Mouse (Mus musculus) T-cell, adult 2 months (primary cell): ENCODE results near the gene Sf3a3.
A peak's percentile ranks its signal among the peaks of the same experiment; 100 is the strongest.

Experiments used
- DNase-seq: peaks from one replicate; pipeline ENCODE4 v3.0.0; 2022; ENCODE audit warnings: low spot score

Gene Sf3a3

GRCm38 (mm10) chr4:124738783-124739182, 24.2 kb downstream of the Sf3a3 start:
- no peak for DNase-seq

DNA sequence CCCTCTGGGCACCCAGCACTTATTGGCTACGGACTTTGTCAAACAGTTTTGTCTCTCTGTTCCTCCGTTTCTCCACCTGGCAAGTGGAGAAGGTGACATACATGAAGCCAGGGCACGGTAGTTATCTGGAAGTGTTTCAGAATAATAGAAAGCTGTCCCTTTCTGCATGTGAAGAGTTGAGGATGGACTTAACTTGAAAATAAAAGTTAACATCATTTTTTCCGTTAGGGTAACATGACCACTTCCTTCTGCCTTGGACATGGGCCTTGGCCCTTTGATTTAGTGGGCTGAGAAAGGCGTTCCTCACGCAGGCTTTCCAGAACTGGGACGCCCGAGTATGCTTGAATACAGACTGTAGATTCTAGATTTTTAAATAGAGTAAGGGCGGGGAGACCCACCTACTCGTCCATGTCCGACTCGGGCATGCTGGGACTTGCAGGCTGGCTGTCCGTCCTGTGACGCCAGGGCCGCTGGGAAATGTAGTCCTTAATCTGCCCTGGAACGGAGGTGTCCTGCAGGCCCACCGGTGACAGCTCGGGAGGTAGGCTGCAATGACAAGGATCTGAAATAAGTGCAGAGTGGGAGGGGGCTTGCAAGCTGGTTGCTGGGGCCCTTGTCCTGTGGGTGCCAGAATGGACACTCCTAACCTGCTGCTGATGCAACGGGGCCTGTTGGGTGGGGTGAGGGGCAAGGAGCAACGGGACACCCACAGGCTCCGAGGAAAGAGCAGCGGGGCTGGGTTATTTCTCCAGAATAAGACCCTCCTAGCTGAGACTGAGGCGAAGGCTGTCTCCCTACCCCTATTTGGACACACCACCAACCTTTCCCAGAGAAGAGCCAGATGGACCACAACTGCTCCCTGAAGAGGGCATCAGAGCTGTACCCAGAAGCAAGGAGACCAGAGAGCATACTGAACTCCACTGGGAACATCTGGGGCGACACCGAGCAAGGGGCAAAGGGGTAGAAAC, 27.1 kb downstream of the Sf3a3 start, which contains the start of gene Inpp5b:
Gene Inpp5b (plus strand): TSS at position 475 of the 968 bp plus-strand sequence.
- peak; percentile 49 for DNase-seq

- DNase-seq: no peak
These were observed 28.3 kb downstream of the Sf3a3 start for GRCm38 (mm10) chr4:124742839-124743238.

GRCm38 (mm10) chr4:124746577-124746976, 32.0 kb downstream of the Sf3a3 start:
- DNase-seq: no peak

DNA sequence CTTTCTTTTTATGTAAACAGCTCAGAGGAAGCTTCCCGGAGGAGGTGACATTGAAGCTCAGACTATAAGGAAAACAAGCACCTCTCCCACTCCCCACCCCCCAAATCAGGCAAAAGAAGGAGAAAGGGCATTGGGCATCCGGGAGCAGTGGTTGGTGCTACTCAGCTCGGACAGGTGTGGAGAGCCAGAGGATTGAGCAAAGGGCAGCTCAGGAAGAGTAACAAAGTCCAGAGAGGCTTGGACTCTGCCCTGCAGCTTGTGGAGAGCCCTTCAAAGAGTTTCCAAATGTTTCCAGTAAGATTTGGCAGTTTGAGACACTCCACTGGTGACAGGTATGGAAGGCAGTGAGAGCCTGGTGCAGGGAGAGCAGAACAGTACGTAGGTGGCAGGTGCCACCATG, 33.3 kb downstream of the Sf3a3 start:
- no peak for DNase-seq

- DNase-seq: peak; percentile 94
These were observed 37.0 kb downstream of the Sf3a3 start for GRCm38 (mm10) chr4:124751300-124752250.

DNA sequence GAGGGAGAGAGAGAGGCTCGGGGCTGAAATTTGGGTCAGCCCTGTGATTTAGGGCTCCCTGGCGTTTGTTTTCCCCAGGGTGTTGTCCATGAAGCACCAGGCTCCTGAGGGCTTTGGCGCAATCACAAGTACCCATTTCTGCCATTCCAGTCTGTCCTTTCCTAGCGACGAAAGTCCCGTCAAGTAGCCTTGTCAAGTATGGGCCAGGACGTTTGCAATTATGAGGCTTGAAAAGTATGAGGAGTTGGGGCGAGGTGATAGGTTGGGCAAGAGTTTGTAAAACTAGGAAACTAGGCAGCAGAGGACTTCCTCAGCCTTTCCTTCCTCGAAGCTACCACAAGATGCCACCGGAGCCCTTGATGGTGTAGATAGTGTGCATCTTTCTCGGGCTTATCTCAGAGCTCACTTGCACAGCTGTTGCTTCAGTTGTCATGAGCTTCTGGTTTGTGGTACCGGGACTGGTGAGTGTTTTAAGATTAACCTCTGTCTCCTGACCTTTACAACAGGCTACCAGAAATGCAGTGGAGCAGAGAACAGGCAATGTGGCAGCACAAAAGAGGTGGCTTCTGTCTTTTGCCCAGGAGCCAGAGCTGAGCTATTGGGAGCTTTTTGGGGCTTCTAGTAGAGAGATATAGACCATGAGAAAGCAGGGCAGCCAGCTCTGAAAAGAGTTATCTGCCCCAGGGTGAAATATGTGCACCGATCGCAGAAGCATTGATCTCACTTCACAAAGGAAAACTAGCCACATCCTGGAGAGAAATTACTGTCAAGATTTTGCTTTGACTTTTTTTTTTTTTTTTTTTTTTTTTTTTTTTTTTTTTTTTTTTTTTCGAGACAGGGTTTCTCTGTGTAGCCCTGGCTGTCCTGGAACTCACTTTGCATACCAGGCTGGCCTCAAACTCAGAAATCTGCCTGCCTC, 38.0 kb downstream of the Sf3a3 start:
- peak; percentile 63 for DNase-seq

- no peak for DNase-seq
These were observed 41.0 kb downstream of the Sf3a3 start for GRCm38 (mm10) chr4:124755526-124755925.

GRCm38 (mm10) chr4:124759305-124759811, 44.8 kb downstream of the Sf3a3 start:
- peak; percentile 38 for DNase-seq

- DNase-seq: no peak
These were observed 46.6 kb downstream of the Sf3a3 start for GRCm38 (mm10) chr4:124761201-124761600.

DNA sequence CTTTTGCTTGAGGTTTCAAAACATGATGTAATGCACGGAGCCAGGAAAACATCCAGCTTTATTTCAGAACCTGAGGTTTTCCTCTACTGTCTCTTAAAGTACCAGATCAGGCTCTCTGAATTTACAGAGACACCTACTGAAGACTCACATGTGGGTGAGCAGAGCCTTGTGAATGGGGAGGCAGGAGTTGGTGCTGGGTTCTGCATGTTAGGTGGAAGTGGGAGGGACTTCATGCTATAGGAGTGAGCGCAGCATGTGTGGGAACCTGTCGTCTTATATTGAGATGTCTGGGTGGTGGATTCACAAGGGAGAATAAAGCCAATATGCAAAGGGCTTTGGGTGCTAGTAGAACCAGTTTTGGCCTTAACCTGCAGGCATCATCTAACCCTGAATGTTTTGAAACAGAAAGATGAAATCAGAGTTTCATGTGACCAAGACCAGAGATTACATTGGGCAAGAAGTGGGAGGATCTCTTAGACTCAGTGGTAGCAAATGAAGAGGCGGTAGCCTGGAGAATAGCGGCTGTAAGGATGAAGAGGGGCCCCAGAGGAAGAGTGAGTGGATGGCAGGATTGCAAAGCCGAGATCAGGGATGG, 48.4 kb downstream of the Sf3a3 start:
- no peak for DNase-seq

- DNase-seq: no peak
These were observed 51.4 kb downstream of the Sf3a3 start for GRCm38 (mm10) chr4:124765802-124766565.

DNA sequence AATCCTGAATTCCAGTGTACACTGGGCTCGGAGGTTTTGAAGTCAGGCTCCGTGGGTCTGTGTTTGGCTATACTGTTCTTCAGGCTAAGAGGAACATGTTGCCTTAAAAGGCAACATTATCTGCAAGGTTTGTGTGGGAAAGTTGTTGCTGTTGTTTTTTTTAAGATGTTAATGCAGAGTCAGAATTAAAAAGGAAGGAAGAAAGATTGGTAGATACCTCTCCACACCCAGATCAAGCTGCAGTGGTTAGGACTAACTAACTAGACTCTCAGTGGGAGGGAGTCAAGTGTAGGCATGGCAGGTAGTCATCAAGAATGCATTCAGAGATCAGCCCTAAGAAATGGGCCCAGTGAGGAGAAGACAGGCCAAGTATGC, 52.0 kb downstream of the Sf3a3 start:
- no peak for DNase-seq

- DNase-seq: no peak
These were observed 54.5 kb downstream of the Sf3a3 start for GRCm38 (mm10) chr4:124768963-124769591.

GRCm38 (mm10) chr4:124770624-124771023, 56.0 kb downstream of the Sf3a3 start:
- DNase-seq: no peak

DNA sequence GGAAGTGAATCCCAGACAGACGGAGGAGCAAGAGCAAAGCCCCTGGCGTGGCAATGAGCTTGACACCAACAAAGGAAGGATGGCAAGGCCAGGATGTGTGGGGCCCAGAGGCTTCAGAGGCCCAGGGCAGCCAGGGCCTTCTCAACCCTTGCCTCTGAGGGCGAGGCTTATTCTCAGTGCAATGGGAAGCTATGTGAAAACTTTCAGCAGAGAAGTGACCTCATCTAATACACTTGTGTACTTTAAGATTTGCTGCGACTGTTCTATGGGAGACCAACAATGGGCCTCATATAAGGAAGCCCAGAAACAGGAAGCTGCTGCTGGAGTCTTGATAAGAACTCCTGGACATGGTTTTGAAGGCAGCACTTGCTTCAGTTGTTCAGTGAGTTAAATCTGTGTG, 57.5 kb downstream of the Sf3a3 start:
- no peak for DNase-seq

DNA sequence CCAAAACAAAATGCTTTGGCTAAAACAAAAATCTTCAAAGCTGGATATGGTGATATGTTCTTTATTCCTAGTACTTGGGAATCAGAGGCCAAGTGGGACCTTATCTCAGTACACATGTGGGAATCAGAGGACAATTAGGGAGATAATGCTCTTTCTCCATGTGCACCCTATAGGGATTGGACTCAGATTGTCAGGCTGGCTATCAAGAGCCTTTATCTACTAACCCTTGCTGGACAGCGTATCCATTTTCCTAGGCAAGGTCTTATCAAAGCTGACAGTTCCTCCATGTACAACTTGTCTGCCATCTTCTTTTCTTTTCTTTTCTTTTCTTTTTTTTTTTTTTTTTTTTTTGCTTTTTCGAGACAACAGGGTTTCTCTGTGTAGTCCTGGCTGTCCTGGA, 58.9 kb downstream of the Sf3a3 start:
- DNase-seq: no peak

- DNase-seq: no peak
These were observed 59.4 kb downstream of the Sf3a3 start for GRCm38 (mm10) chr4:124773995-124774394.

- DNase-seq: no peak
These were observed 59.9 kb downstream of the Sf3a3 start for GRCm38 (mm10) chr4:124774429-124774828.

DNA sequence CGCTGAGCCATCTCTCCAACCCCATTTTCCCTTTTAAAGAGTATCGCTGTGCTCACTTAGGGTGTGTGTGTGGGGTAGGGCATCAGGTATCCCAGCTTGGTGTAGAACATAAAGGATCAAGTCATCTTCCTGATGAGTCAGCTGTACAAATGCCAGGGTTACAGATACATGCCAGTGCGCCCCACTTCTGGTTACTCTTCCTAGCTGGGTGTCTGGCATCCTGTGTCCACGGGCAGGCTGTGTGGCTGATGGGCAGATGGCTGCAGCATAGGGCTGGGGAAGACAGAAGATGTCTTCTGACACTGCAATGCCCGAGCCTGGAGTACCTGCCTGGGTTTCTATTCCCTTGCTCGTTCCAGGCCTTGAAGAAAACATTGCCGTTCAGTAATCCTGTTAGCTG, 66.8 kb downstream of the Sf3a3 start:
- no peak for DNase-seq
